Mouse (Mus musculus) ovary, postnatal 10 days (tissue): ENCODE measurements around the gene F2.
"Not testable (repeated sequence)": the region's sequence is repeated elsewhere in the genome, so short reads cannot be mapped to it uniquely, and the experiment has no call there.

ENCODE experiments used
- DNase-seq: peaks from one replicate; pipeline ENCODE4 v3.0.0; 2022; ENCODE audit warnings: low spot score

Gene F2

DNA sequence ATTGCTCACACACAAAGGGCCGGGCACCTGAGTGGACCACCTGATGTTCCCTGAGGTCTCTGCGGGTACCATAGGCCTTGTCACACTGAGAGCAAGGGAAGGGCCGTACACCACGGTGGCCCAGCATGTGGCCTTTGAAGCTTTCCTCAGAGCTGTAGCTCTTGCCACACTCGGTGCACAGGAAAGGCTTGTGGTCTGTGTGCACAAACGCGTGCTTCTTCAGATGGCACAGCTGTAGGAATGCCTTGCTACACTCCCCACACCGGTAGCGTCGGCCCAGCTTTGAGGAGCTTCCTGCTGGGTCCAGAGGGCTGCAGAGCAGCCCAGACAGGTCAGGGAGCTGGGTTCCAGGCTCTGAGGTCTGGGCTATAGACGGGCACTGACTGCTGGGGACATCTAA, 9.6 kb upstream of the F2 start:
- DNase-seq = no peak

DNA sequence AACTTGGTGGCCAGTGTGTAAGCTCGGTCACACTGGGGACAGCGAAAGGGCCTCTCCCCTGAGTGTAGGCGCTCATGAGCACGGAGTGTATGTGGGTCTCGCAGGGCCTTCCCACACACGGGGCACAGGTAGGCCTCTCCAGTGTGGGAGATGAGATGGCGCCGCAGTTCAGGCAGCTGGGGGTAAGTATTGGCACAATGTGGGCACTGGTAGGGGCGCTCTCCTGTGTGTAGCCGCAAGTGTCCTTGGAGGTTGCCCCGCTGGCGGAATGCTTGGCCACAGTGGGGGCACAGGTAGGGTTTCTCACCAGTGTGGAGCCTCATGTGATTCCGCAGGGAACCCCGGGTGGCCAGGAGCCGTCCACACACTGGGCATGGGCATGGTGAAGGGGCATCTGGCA, 9.1 kb upstream of the F2 start:
- DNase-seq = no peak

DNA sequence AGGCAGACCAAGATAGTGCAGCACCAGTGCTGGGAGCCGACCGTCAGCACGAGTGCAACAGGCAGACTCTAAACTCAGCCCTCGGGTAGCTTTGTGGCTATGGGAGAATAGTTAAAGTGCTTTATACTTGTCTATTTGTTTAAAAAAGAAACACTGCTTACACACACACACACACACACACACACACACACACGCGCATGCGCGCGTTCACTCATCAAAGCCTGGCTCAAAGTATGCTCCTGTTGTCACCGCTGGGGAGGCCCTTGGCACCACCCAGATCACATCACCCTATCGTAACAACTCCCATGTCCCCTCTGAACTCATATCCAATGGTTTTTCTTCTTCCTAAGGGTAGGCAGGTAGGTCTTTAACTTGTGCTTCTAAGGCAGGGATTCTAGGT, 7.8 kb upstream of the F2 start:
- no peak for DNase-seq

DNA sequence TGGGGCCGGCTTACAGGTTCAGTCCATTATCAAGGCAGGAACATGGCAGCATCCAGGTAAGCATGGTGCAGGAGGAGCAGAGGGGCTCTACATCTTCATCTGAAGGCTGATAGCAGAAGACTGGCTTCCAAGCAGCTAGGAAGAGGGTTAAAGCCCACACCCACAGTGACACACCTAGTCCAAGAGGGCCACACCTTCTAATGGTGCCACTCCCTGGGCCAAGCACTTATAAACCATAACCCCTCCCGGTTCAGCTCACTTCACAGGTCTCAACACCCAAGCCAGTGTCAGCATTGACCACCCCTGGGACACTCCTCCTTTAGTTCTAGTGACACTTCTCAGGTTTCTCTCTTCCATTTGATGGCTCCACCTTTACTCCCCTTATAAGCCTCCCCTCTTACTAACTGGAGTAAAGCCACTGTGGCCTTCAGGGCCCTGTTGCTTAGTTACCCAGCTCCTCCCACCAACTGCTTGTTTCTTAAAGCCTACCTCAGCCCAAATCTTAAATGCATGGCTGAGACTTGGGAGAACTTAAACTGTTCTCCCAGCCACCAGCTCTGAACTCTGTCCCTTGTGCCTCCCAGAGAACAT, 6.7 kb upstream of the F2 start:
- no peak for DNase-seq

DNA sequence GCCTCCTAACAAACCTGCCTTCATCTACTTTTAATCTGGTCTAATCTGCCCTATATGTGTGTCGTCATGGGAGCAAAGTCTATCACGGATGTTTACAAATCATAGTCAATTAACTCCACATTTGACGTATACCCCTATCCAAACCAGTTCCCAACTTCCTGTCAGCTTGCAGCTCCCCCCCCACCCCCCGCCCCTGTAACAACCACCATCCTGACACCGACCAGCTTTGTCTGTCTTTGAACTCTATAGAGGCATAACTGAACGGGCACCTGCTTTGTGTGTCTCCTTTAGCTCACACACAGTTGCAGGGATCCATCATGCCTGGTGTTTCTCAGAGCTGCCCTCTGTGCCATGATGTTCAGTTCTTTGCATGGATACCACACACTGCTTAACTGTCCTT, 2.7 kb upstream of the F2 start:
- DNase-seq = no peak

DNA sequence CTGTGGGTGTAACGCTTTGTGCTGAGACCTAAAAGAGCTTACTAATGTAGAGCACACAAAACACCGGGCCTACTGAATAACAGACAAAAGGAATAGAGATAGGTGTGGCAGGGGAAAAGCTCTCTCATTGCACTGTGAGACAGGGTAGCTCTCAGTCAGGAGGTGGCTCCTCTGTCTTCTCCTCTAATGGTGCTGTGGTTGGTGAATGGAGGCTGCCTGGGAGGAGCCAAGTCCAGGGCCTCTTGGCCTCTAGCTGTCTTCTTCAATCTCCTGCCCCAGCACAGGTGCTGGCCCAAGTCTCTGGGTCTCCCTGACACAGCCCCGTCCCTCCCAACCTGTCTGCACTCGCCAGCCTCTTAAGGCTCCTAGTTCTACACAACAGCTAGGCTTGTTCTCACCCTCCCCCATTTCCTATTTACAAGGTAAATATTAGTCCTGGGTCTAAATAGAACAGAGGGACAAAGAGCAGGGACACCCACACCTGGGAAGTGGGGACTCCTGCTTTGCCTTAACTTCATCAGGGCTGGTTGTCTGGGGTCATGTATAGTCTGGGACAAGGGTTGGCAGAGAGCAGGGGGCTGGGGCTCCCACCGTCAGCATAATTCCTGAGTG, 619 bp upstream of the F2 start:
- no peak for DNase-seq

DNA sequence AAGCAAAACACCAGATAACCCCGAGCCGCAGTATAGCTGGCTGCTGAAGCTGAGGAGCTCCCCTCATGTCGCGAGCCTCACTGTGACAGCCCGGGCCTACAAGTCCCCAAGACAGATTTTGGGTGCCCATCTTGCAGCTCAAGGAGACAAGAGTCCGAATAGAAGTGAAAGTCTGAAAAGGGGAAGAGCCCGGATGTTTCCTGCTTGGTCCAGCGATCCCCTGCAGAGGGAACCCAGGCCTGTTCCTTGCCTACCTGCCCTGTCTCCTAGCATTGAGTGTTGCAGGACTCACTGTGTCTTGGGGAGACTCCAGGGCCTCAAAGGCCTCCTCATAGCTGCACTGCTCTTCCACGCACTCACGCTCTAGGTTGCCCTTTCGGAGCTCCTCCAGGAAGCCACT, 728 bp downstream of the F2 start:
- no peak for DNase-seq

DNA sequence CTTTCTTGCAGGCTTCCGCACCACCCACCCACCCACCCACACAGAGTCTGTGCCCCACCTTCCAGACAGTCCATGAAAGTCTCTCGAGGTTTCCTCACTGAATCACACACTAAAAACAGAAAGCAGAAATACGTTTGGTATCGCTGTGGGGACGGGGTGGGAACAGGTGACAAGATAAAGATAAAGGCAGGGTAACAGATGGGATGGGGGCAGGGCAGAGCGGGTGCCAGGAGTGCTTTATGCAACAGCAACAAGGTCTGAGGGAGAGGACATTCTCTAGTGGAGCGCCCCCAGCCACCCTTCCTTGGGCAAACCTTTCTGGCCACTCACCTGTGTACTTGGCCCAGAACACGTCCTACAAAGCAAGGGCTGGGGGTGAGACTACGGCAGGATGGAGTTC, 1.4 kb downstream of the F2 start:
- DNase-seq = no peak

DNA sequence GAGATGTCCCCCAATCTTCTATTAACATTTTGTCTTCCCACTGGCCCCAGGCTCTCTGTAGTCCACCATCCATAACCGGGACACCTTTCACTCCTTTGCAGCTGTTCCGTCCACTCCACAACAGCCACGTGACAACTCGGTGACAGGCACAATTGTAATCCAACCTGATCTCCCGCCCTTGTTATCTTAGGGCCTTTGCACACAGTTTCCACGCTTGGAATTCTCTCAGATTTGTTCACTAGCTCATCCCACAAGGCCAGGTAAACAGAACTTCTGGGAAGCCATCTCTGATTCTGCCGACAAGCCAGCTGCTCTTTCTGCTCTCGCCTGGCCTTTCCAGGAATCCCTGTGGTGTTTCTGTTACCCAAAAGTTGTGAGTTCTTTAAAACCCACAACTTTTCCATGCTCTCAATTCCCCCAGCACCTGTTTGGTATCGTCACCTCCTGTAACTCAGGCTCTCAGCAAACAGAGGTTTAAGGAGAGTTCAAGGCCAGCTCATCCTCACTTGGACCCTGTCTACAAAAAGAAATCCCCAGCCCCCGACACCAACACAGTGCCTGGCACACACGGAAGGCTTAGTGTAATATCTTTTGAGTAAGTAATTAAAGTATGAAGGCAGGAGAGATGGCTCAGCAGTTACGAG, 2.8 kb downstream of the F2 start:
- no peak for DNase-seq

DNA sequence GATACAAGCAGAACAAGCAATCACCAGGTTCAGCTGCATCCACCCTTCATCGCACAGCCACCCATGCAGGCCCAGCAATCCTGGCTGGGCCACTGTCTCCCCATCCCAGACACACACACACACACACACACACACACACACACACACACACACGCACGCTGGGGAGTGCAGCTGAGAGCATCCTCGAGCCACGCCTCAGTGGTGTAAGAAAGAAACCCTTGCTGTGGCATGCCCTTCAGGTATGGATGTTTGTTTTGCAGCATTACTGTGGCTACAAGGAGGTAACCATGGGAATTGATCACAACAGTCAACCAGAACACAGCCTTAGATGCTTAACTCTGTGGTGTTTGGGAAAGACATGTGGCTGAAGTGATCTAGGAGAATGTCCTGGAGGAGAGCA, 3.9 kb downstream of the F2 start:
- no peak for DNase-seq

DNA sequence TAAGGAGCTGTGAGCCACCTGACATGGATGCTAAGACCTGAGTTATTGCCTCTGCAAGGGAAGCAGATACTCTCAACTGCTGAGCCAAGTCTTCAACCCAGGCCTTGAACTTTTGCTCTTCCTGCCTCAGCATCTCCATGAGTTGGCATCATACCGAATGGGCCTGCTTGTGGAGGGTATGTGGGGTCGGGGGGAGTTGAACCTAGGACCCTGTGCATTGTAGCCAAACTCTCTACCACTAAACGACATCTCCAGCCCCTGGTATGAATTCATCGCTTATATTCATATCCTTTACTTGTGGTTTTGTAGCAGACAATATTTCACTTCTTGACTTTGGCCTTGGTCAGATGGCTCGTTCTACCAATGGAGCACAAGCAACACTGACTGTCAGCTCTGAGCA, 4.4 kb downstream of the F2 start:
- DNase-seq = no peak

DNA sequence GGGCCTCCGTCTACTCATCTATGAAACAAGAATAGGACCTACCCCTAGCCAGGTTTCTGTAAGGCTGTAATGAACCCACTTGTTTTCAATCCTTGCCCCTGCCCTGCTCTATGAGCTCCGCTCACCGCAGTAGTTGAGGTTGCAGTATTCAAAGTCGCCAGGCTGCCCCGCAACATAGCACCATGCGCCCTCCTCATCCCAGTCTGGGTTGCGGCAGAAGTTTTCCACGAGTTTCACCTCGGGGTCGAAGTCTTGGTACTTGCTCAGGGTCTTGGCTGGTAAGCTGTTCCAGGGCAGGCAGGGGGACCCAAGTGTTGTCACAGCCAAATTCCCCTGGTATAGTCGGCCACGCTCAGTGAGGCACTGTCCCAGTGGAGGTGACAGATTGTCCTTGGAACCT, 5.8 kb downstream of the F2 start:
- DNase-seq = no peak

DNA sequence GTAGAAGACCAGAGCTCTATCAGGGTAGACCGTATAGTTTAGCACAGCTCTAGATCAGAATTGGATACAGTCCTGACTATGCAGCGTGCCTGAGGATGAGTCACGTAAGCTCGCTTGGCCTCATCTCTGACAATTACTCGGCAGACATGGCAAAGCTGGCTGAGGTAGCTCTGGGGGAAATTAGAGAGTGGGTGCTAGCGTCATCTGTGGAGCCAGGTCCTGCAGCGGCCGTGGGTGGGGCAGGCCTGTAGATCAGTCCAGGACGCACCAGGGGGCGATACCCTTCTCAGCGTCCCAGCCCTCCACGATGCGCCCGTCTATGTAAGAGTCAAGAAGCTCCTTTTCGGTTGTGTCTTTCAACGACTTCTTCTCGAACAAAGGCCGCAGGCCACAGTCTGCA, 6.5 kb downstream of the F2 start:
- DNase-seq = no peak

DNA sequence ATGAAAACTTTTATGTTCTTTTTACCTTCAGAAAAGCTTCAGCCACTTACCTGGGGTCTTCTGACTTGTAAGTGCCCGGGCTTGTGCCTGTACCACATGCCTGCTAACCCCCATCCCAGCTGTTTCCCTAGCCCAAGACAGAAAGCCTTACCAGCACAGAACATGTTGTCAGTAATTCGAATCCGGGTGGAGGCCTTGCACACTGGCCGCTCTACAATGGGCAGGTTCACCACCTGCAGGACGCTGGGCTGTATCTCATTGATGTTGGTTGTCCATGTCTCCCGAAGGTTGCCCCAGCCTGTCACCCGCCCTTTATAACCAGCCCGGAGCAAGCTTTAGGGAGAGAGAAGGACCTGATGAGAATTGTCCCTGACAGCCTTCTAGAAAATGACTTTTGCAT, 8.0 kb downstream of the F2 start:
- no peak for DNase-seq

DNA sequence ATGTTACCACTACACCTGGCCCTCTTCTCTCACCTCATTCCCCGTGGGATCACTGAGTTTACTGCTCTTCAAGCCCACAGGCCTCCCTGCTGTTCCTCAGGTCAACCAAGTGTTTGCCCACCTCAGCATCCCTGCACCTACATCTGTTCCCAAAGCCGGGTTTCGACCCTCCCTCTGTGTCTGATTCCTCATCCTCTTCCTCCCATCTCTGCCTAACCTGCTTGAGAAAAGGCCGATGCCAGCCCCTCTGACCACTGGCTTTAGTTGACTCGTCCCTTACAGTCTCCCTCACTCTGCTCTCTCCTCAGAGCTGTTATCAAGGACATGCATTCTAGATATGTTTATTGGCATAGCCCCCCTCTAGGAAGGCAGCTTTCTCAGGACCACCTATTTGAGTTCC, 8.7 kb downstream of the F2 start:
- no peak for DNase-seq

DNA sequence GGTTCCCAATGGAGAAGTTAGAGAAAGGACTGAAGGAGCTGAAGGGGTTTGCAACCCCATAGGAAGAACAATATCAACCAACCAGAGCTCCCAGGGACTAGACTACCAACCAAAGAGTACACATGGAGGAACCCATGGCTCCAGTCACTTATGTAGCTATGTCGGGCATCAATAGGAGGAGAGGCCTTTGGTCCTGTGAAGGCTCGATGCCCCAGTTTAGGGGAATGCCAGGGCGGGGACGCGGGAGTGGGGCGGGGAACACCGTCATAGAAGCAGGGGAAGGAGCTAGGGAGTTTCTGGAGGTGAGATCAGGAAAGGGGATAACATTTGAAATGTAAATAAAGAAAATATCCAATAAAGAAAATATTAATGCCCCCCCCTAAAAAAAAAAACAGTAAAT, 12.8 kb downstream of the F2 start:
- not testable (repeated sequence) for DNase-seq

DNA sequence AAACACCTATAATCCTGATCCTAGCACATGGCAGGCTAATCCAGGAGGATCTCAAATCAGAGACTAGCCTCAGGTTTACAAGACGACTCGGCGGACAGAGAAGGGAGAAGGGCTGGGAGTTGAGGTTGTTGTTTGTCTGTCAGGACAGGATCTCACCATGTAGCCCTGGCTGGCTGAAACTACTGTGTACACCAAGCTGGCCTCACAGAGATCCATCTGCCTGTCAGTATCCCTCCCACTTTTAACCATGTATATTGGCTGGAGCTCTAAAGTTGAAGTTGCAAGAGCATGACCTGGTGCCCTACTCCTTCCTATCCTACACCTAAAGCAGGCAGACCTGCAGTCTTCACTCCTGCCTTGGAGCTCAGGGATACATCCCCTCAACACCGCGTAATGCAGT, 13.9 kb downstream of the F2 start:
- no peak for DNase-seq

DNA sequence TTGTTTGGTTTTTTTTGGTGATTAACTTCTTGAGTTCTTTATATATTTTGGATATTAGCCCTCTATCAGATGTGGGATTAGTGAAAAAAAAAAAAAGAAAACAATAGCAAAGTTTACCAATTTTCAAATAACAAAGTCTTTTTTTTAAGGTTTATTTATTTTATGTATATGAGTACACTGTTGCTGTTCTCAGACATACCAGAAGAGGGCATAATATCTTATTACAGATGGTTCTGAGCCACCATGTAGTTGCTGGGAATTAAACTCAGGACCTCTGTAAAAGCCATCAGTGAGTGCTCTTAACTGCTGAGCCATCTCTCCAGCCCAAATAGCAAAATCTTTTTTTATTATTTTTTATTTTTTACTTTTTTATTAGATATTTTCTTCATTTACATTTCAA, 26.8 kb downstream of the F2 start:
- not testable (repeated sequence) for DNase-seq

DNA sequence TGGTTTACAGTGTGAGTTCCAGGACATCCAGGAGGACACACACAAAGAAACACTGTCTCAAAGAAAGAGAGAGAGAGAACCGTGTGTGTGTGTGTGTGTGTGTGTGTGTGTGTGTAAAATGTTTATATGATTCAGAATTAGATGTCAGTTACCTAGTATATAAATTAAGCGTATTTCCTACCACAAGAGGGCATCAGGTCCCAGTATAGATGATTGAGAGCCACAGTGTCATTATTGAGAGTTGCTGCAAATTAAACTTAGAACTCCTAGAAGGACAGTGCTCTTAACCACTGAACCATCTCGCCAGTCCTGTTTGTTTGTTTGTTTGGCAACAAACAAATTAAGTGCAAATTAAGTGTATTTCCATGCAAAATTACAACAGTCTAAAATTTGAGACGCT, 33.8 kb downstream of the F2 start:
- no peak for DNase-seq

DNA sequence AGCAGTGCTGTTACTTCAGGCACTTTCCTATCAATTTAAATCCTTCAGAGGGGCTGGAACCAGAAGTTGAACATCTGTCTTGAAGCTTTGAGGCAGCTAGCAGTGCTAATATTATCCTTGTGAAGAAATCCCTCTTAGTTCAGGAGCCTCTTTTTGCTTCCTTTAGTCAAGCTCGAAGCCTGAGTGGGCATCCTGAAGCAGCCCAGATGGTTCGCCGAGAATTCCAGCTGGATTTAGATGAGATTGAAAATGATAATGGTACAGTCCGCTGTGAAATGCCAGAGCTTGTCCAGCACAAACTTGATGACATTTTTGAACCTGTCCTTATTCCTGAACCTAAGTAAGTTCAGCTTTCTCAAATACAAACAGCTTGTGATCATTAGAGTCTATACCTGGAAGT, 35.7 kb downstream of the F2 start:
- no peak for DNase-seq

DNA sequence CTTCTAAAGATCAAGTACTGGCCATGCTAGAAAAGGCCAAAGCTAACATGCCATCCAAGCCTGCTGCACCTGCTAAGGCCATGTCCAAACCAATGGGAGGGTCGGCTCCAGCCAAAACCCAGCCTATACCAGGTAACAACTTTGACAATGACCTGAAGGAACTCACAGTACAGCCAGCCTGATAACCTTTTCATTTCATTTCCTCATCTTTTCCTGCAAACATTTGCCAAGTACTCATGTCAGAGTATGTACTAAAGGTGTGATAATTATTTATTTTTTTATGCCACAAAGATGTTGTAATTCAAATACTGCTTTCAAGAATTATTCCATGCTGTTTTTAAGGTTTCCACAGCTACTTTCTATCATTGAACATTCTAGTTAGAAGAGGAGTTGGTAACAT, 50.0 kb downstream of the F2 start:
- DNase-seq = no peak

DNA sequence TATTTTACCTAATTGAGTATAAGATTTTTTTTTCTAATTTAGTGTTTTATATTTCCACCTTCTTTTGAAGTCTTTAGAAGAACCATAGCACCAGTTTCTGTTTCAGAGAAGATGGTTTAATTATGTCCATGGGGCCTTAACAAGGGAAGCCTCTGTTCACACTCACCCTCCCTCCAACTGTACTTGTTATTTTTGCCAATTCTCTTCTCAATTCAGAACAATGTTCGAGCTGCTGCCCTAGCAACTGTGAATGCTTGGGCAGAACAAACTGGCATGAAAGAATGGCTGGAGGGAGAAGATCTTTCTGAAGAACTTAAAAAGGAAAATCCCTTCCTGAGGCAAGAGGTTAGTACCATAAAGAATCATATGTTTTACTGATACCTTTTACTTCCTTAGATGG, 55.3 kb downstream of the F2 start:
- no peak for DNase-seq
